Mouse (Mus musculus) hindbrain, postnatal 0 days (tissue): ENCODE data around the gene Btbd9. TPM values are rescaled to one million over a fixed set of nuclear protein-coding genes. Genes with fewer than 3 reads are reported as not detected.

Source experiments
- ATAC-seq: fragments of 200-750 bp; cut with Nextera tagmentation; 2 replicates; pipeline ENCODE4 v1.8.0; 2017; ENCODE audit warnings: mild to moderate bottlenecking, moderate TSS enrichment, moderate library complexity
- DNase-seq: peaks from one replicate; pipeline ENCODE4 v3.0.0-alpha.2; 2015; ENCODE audit warnings: low spot score
- H3K27ac ChIP-seq: fragments of 300-500 bp; sonication (generic); 2 replicates; pipeline ENCODE4 v1.5.1; 2014; ENCODE audit warnings: mild to moderate bottlenecking
- H3K27me3 ChIP-seq: fragments of 300-500 bp; sonication (generic); 2 replicates; pipeline ENCODE4 v1.6.1; 2014; ENCODE audit warnings: low read length, mixed read lengths; ENCODE audit not compliant: insufficient read depth
- H3K36me3 ChIP-seq: fragments of 300-500 bp; sonication (generic); 2 replicates; pipeline ENCODE4 v1.6.1; 2014; ENCODE audit warnings: low read length, mixed read lengths; ENCODE audit not compliant: insufficient read depth
- H3K4me1 ChIP-seq: fragments of 300-500 bp; sonication (generic); 2 replicates; pipeline ENCODE4 v1.6.1; 2014; ENCODE audit warnings: antibody characterized with exemption, low read length, mixed read lengths; ENCODE audit not compliant: insufficient read depth
- H3K4me2 ChIP-seq: fragments of 300-500 bp; sonication (generic); 2 replicates; pipeline ENCODE4 v1.6.1; 2014; ENCODE audit warnings: low read depth, mild to moderate bottlenecking, low read length, moderate library complexity, mixed read lengths
- H3K4me3 ChIP-seq: fragments of 300-500 bp; sonication (generic); 2 replicates; pipeline ENCODE4 v1.5.1; 2014; ENCODE audit warnings: low read length
- H3K9ac ChIP-seq: fragments of 300-500 bp; sonication (generic); replicated peaks from 2 replicates; pipeline ENCODE4 v1.6.1; 2014; ENCODE audit warnings: mild to moderate bottlenecking, low read length, moderate library complexity, mixed read lengths
- H3K9me3 ChIP-seq: fragments of 300-500 bp; sonication (generic); 2 replicates; pipeline ENCODE4 v1.6.1; 2016; ENCODE audit warnings: low read length, mixed read lengths
- CTCF ChIP-seq: IDR thresholded peaks from 2 replicates; pipeline ENCODE4 v1.5.1; 2016; ENCODE audit warnings: antibody characterized with exemption, control low read depth, low read depth
- WGBS: fragments of 180-500 bp; shearing (Covaris S2); extraction: QIAGEN DNeasy Blood & Tissue Kit; methylation state at CpG from one replicate; pipeline ENCODE4 v1.1.7; 2014; 5-methylcytosine and 5-hydroxymethylcytosine counted together
- polyA plus RNA-seq: library from polyadenylated mRNA; unstranded; fragments of >200 nt; fragmentation: Nextera tagmentation; extraction: Ambion mirVana; gene quantifications from 2 replicates; pipeline ENCODE4 v1.2.1, GENCODE M21; 2015
- total RNA-seq: library from RNA; depleted of rRNA; stranded (reverse); fragments of >200 nt; gene quantifications from 2 replicates; pipeline ENCODE4 v1.2.3, GENCODE M21; 2014

Gene Btbd9
- total and polyA plus RNA-seq, 2 experiments from 2014 or later = 67.7 to 122 TPM

- no peak for TF ChIP-seq CTCF
- H3K9ac ChIP-seq = no peak overlapping the region
- no peaks in the 10 kb centered on the region for H3K27me3 ChIP-seq
- H3K9me3 ChIP-seq = no peaks in the 10 kb centered on the region
- no peak overlapping the region for H3K4me3 ChIP-seq
- WGBS = 51% methylated on average over 7 of the region's 7 CpGs
- ATAC-seq (no peak), DNase-seq (no peak)
- H3K4me1 ChIP-seq = no peaks in the 10 kb centered on the region
- no peak overlapping the region for H3K27ac ChIP-seq
- no peak overlapping the region for H3K4me2 ChIP-seq
- no peaks in the 10 kb centered on the region for H3K36me3 ChIP-seq
These were observed 140.8 kb downstream of the Btbd9 start for GRCm38 (mm10) chr17:30435478-30435877.

- ATAC-seq = no peak
- Histone ChIP-seq H3K27ac (no peak overlapping the region), H3K27me3 (no peaks in the 10 kb centered on the region), H3K4me2 (no peak overlapping the region), H3K9ac (no peak overlapping the region), H3K9me3 (no peaks in the 10 kb centered on the region), H3K36me3 (no peaks in the 10 kb centered on the region), H3K4me3 (no peak overlapping the region), H3K4me1 (no peaks in the 10 kb centered on the region)
- no peak for DNase-seq
- 84% methylated on average over 10 of the region's 10 CpGs for WGBS
- no peak for TF ChIP-seq CTCF
These were observed 144.2 kb downstream of the Btbd9 start for GRCm38 (mm10) chr17:30432094-30432493.

GRCm38 (mm10) chr17:30430961-30431640, 145.2 kb downstream of the Btbd9 start:
- H3K9me3 ChIP-seq = no peaks in the 10 kb centered on the region
- H3K36me3 ChIP-seq = no peaks in the 10 kb centered on the region
- H3K4me1 ChIP-seq = no peaks in the 10 kb centered on the region
- H3K4me2 ChIP-seq = no peak overlapping the region
- H3K27ac ChIP-seq = no peak overlapping the region
- H3K9ac ChIP-seq = no peak overlapping the region
- DNase-seq = no peak
- no peaks in the 10 kb centered on the region for H3K27me3 ChIP-seq
- no peak for TF ChIP-seq CTCF
- WGBS = 72% methylated on average over 10 of the region's 10 CpGs
- ATAC-seq = no peak
- H3K4me3 ChIP-seq = no peak overlapping the region

DNA sequence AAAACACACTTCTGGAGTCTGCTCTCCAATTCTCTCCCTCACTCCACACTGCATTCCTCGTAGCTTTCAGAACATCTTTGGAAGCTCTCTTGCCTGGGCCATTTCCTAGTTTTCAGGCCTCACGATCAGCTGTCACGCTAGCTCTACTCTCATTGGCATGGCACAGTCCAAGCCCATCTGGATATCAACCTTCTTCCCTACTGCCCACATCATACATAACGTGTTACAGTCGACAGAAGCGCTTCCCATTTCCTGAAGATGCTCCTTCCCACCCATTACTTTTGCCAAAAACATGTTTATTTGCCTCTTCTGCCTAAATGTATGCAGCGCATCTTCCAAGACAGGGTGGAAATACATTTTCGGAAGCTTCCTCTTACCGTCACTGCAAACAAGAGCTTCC, 147.6 kb downstream of the Btbd9 start:
- H3K4me1 ChIP-seq = no peaks in the 10 kb centered on the region
- 91% methylated on average over 9 of the region's 9 CpGs for WGBS
- TF ChIP-seq CTCF = no peak

DNA sequence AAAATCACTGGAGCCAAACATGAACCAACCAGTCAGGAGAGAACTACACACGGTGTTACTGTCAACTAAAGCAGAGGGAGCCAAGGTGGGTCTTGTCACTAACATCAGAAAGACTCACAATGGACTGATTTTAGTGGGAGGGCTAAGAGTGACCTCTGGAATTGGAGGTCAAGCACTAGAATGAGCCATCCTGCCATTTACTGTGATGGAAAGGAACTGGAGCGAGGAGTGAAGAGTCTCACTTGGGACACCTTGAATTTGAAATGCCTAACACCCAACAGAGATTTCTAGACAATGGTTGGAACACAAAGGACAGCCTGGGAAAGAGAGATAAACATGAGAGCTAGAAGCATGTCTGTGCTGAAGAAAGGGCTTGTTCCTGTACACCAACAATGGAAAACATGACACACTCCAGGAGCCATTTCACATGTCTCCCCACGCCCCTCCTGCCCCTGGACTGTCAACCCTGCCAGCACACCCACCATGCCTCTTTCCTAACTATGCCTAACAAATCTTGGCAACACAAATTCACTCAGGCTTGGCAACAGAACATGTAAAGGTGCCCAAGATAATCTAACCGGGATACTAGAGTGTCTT, 152.9 kb downstream of the Btbd9 start:
- no peak overlapping the region for H3K4me2 ChIP-seq
- no peaks in the 10 kb centered on the region for H3K36me3 ChIP-seq
- DNase-seq = no peak
- no peak overlapping the region for H3K4me3 ChIP-seq
- WGBS = 48% methylated on average over 4 of the region's 4 CpGs
- ATAC-seq = no peak
- H3K4me1 ChIP-seq = no peaks in the 10 kb centered on the region
- H3K9ac ChIP-seq = no peak overlapping the region
- no peaks in the 10 kb centered on the region for H3K9me3 ChIP-seq
- no peaks in the 10 kb centered on the region for H3K27me3 ChIP-seq
- H3K27ac ChIP-seq = no peak overlapping the region
- TF ChIP-seq CTCF = no peak

More for the DNA sequence above, 147.6 kb downstream of the Btbd9 start:
- ATAC-seq (no peak), DNase-seq (no peak)
- Histone ChIP-seq H3K9me3 (no peaks in the 10 kb centered on the region), H3K4me3 (no peak overlapping the region), H3K27ac (no peak overlapping the region), H3K4me2 (no peak overlapping the region), H3K27me3 (no peaks in the 10 kb centered on the region), H3K36me3 (no peaks in the 10 kb centered on the region), H3K9ac (no peak overlapping the region)

GRCm38 (mm10) chr17:30422278-30422677, 154.0 kb downstream of the Btbd9 start:
- DNase-seq (no peak), ATAC-seq (no peak)
- WGBS = 81% methylated on average over 1 of the region's 1 CpGs
- H3K4me2 ChIP-seq = no peak overlapping the region
- H3K4me1 ChIP-seq = no peaks in the 10 kb centered on the region
- H3K27ac ChIP-seq = no peak overlapping the region
- H3K9me3 ChIP-seq = no peaks in the 10 kb centered on the region
- no peaks in the 10 kb centered on the region for H3K36me3 ChIP-seq
- H3K4me3 ChIP-seq = no peak overlapping the region
- TF ChIP-seq CTCF = no peak
- no peak overlapping the region for H3K9ac ChIP-seq
- no peaks in the 10 kb centered on the region for H3K27me3 ChIP-seq

DNA sequence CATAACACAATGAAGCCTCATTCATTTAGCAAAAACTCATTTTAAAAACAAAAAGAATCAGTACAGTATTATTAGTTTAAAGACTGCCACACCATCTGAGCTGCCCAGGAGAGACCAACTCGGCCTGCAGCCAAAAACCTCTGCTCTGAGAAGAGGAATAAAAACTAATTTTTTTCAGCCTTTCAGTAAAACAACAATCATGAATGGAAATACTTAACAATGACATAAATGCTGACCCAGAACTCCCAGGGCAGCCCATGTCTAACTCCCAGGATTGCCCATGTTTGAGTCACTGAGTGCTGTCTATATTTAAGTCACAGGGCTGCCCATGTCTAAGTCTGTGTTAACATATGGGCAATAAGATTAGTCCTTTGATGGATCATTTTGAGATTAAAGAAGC, 155.0 kb downstream of the Btbd9 start:
- Histone ChIP-seq H3K27me3 (no peaks in the 10 kb centered on the region), H3K4me2 (no peak overlapping the region), H3K4me1 (no peaks in the 10 kb centered on the region), H3K4me3 (no peak overlapping the region), H3K9ac (no peak overlapping the region), H3K9me3 (no peaks in the 10 kb centered on the region), H3K36me3 (no peaks in the 10 kb centered on the region), H3K27ac (no peak overlapping the region)
- TF ChIP-seq CTCF = no peak
- 59% methylated on average over 1 of the region's 1 CpGs for WGBS
- no peak for ATAC-seq
- no peak for DNase-seq
